Mouse (Mus musculus) MN1 (cell line): ENCODE data around the gene Gpat2.

Experiments
- DNase-seq: peaks from one replicate; pipeline ENCODE4 v3.0.0-alpha.2; 2016; ENCODE audit warnings: low spot score

Gpat2 gene

DNA sequence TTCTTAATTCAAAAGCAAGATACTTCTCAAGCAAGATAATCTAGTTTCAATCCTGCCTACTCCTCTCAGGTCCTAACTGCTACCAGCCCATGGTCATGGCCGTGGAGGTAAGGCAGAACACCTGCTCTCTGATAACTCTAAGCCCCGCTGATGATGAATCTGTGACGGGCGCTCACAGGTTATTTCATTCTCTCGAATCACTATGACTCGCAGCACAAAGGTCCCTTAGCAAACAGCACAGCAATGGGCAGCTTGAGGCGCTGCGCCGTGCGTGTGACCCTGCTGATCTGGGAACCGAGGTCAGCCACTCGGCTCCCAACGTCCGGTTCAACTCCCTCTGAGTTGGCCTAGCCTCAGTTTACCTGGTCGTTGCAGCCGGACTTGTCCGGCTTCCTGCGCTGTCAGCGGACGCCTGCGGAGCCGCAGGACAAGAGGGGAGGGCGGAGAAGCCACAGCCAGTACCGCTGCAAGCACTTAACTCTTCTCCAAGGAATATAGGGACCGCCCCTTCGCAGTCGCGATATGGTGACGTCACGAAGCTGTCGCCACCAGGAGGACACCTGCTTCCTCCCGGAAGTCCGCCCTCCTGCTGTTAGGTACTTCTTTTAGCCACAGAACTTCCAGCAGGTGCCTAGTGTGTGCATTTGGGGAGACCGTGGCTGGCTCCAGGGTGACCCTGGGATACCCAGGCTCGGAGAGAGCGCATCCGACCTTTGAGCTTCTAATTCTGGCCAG lies 19.2 kb downstream of the Gpat2 start, which contains the start of gene Fahd2a:
TSS of gene Fahd2a (minus strand) at position 511 of the 735 bp plus-strand sequence.
- peak; percentile 56 for DNase-seq

DNA sequence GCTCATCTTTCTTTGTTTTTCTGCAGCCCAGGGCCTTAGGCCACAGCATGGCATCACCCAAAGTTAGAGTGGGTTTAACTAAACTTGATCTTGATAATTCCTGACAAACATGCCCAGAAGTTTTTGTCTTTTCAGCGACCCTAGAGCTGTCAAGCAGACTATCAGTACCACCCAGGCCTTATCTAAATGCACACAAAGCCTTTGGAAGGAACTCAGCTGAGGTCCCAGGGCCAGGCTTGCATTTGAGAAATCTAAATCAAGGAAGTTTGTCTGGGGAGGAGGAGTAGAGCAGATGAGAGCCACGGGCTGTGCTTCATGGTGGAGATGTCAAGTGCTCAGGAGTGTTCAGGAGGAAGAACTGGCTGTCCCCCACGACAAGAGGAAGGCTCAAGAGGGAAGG lies 21.8 kb downstream of the Gpat2 start:
- DNase-seq: no peak

DNA sequence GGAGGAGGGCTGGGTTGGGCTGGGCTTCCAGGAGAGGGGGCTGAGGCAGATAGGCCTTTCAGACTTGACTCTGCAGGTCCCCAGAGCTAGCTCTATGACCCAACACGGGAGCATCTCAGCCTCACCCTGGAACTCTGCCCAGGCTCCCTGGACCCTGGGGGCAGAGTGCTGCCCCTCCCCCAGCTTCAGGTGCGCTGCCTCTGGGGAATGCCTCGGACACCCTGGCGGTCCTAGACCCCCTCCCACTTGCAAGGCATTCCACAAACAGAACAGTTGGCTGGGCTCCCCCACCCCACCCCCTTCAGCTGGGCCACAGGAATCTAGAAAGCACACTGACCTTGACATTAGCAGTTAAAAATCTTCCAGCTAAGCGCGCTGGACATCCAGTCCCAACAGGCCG lies 24.7 kb downstream of the Gpat2 start:
- no peak for DNase-seq

DNA sequence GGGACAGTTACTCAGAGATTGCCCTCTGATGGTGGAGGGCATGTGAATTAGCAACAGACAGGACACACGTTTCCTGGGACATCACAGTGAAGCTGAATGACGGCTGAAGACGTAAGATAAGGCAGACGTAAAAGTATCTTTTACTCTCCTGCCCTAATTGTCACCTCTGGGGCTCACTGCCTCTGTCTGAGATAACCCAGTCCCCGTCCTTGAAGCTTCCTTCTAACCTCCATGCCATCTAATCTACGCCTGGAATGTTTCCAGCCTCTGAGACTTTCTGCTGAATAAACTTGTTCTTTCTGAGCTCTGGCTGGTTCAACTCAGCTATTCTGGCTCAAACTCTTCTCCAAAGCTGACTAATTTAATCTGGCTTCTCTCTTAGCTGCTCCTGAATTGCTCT lies 26.7 kb downstream of the Gpat2 start:
- DNase-seq: no peak

DNA sequence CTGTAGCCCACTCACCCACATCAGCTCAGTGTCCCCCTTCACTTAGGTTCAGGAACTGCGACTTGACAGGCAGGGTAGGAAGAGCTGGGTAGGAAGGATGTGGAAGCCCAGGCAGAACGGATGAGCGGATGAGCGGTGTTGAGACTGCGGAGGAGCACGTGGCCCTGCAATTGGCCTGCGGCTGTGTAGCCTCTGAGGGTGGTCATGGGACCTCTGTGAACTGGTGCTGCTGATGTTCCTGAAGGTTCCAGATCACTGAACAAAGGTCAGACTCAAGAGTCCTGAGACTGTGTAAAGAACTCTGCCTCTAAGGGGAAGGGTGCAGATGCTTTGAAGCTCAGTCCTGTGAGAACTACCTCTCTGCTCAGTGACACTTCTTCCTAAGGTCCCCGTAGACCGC lies 28.1 kb downstream of the Gpat2 start:
- no peak for DNase-seq

DNA sequence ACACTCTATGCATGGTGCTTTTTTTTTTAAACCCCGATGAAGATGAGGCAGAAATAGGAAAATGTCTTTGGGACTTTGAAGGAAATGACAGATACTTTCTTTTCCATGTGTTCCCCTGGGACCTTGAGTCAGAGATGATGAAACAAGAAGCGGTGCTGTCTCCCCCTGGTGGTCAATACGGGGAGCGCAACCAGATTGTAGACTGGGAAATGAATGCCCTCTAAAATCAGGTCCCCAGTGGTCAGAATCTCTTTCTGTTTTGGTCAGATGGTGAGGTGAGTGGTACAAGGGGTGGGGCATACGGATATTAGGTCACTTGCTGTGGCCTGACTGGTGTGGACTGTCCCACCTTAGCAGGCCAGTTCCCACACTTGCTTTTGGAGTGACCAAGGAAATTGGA lies 28.8 kb downstream of the Gpat2 start:
- peak; percentile 86 for DNase-seq

DNA sequence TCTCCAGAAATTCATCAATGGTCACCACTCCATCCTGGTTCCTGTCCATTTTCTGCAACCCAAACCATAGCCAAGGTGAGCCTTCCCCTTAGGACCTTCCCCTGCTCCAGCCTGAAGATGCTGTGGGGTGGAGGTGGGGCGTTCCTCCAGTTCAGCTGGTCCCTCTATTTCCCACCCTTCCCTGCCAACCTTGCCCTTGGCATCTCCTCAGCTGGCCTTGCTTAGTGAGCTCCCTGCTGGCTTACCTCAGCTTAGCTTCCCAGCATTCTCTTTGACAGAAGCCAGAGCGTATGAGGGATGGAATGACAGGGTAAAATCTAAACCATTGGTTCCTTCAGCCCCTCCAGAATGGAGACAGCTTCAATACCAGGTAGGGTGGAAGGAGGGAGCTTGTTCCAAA lies 34.3 kb downstream of the Gpat2 start:
- no peak for DNase-seq

DNA sequence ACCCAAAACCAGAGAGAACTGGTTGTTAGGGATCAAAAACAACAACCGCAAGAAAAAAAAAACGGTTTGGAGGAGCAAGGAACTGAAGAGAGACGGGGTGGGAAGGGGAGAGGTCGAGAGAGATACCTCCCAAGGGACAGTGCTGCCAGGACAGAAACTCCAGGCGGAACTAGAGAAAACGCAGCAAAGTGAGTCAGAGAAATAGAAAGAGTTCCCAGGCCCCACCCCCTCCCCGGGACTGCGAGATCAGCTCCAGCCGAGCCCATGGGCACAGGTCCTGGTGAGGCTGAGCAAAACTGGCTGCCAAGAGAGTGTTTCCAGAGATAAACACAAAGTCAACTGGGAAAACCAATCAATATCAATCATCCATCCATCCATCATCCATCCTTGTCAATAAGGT lies 36.4 kb downstream of the Gpat2 start:
- peak; percentile 65 for DNase-seq

DNA sequence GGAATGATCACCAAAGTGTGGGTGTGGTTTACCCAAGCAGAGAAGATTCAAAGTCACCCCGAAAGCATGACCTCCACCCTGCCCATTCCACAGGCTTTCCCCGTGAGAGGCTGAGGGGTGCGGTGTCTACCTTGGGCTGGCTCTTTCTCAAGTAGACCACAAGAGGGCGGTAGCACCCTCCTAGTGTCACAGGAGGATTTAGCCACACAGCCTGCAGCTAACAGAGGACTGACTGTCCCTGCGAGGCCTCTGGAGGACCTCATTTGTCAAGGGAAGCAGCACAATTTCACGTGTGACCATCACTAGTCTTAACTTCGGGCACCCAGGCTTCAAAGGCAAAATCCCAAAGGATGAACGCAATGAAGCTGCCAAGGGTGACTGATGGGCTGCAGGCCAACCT lies 37.3 kb downstream of the Gpat2 start:
- peak; percentile 77 for DNase-seq

DNA sequence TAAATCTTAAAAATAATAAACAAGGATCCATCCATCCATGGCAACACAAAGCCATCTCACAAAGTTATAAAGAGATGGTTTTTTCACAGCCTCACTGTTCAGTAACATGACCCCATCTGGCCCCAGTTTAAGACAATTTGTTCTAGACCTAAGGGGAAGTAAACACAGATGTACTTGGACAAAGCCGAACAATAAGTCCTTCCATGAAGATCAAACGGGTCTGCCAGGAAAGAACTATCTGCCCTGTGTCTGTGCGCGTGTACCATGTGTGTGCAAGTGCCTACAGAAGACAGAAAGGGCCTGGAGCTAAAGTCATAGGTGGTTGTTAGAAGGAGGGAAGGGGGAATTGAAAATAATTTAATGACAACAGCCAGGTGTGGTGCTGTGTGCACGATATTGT lies 45.2 kb downstream of the Gpat2 start:
- DNase-seq: no peak

DNA sequence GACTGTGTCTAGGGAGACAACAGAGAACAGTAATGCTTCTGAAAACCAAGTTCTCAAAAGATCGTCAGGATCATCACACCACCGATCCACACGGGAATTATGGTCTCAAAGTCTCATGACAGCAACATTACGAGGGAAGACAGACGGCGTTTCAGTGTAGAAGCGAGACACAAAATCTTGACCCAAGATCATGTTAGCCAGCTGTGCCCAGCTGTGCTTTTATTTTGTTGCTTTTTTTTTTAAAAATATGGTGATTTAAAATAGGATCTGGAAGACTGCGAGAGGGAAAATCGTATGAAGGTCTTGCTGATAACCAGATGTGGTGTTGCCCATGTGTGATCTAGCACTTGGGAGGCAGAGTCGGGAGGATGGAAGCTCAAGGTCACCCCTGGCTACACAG lies 45.7 kb downstream of the Gpat2 start:
- no peak for DNase-seq

DNA sequence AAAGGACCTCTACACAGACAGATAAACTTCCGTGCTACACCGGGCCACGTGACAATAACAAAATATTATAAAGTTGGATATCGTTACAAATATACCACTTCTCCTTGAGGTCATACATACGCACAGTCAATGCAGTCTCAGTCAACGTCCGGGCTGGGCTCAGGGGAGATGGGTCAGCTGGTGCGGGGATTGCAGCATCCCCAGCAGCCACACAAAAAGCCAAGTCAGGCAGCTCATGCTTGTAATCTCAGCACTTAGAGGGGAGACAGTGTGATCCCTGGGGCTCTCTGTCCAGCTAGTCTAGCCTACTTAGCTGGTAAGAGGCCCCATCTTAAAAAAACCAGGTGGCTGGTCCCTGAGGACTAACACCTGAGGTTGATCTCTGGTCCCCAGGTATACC lies 46.3 kb downstream of the Gpat2 start:
- no peak for DNase-seq

DNA sequence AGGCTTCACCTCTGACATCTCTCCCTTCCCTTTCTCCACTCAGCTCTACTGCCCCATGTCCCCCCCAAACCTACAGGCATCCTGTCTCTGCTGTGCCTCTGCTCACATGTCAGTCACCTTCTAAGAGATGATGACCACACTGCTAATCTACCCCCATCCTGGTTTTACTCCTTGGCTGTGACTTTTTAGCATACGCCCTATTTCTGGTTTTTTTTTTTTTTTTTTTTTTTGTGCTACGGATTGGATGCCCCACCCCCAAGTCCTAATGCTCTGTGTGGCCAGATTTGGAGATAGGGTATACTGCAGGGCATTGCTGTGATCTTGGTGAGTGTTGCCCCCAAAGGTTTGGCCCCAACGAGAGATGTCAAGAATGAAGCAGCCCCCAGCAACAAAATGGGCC lies 47.3 kb downstream of the Gpat2 start:
- DNase-seq: no peak

DNA sequence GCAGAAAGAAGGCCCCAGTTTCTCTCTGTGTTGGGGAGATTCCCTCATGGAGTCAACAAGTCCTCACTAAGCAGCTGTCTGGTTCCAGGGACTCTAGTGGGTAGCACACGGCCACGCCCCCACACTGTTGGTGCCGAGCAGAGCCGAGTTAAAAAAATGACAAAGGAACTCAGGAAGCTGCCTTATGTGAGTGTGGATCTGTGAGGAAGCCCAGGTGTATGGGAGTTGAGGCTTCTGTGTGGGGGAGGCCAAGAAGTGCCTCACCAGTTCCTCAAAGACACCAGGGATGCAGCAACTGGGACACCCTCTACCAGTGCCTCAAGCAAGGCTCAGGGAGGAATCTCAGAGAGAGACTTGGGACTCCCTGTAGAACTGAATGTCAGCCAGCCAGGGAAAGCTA lies 54.2 kb downstream of the Gpat2 start:
- DNase-seq: no peak

DNA sequence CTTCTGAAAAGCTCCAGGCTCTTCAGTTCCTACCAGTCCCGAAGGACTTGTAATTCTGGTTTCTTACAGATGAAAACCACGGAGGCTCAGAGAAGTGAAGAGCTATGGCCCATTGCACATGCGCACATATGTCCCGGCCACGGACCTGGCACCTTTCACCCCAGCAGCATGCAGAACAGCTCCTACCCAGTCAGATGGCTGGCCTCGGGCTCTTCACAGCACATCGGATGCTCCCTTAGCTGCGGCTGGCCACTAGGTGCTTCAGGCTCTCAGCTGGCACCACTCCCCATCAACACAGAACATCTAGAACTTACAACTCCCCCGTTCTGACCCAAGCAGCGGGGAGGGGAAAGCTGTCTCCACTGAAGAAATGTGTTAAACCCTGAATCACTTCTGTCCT lies 54.8 kb downstream of the Gpat2 start:
- DNase-seq: no peak

DNA sequence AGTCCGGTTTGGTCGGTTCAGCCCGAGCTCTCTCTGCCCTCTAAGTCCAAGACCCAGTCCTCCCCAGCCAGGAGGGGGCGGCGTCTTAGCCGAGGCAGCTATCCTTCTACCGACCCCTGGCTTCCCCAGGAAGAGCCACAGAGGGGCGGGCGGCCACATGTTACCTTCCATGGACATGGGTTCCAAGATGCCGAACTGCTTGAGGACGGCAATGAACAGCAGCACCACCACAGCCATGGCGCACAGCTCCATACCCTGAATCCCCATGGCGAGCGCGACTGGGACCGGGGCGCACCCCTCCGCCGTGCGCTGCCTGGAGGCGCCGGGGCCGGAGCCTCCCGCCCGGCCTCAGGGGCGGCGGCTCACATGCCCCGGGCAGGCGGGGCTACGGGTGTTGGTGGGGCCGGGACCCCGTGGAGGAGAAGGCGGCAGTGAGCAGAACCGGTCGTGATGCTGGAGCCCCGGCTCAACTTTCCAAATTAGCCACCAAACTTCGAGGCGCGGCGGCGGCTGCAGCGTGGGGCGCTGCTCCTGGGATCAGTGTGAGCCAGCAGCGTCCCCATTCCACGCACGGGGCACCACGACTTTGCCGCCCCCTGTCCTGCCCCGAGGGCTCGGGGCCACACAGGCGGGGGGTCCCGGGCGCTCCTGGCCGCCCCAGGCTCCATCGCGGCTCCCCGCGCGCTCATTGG lies 57.0 kb downstream of the Gpat2 start:
- DNase-seq: peak; percentile 36

DNA sequence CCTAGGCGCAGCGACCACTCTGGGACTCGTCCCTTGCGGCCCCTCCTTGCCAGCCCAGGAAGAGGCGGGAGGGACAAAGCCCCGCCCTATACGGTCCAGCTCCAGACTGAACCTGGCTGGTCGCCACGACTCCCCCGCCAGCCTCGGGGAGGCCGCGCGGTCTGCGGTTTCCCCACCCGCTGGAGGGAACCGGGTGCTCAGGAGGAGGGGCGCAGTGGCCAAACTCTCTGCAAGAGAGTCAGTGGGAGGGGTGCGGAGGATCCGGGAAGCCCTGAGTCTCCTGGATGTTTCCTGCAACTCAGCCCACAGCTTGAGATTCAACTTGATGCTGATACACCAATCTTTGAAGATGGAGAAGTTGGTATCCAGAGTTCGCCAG lies 57.5 kb downstream of the Gpat2 start:
- peak; percentile 75 for DNase-seq

DNA sequence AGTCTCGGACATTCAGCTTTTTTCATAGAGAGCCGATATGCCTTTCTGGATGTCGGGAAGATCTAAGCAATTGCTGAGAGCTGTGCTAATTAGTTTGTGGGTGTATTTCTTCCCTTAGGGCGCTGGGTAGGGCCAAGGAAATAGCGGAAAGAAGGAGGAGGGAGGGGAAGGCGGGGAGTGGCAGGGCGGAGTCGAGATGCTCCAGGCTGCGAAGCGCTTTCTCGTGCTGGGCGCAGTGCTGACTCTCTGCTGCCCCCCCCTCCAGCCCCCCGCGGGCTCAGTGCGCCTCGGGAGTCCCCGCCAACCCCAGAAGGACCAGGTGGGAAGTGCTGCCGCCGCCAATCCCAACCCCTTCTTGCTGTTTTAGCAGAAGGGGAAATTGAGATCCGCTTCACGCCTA lies 58.0 kb downstream of the Gpat2 start:
- DNase-seq: peak; percentile 47

DNA sequence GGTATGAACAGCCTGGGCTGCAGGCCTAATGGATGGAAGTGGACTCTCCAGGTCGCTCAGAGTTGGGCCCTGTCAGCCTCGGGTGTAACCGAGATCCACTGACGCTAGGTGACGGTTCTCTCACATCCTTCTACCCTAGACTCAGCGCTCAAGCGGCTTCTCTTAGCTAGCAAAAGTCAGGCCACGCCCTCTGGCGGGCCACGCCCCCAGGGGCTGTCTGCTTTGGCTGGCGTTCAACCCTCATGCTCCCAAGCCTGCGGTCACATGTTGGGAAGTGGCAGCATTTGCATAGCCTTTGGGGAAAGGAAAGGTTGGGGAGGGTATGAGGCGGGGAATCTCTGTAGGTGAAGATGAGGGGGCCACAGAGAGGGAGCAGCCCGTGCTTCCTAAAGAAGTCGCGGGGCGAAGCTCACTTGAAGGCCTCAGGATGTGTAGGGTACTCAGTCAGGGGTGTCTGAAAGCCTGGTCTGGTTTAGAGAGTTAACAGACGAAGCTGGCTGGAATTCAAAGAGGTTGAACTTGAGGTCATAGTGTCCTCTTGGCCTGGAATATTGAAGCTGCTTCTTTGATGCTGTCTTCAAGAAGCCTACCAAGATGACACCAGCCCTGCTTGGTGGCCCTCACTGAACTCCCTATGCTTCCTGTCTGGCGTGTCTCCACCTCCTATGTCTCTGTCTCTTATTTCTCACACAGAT lies 59.6 kb downstream of the Gpat2 start:
- DNase-seq: peak; percentile 91
